29 mouse cellular contexts compared by ENCODE assay signal in genomic region chr19:58696235-58696634, GRCm38 (mm10). TPM values are rescaled to one million over a fixed set of nuclear protein-coding genes. Genes with fewer than 3 reads are reported as not detected.
"Had no signal": no experiment of that assay in that cellular context is flagged by ENCODE, and none has a peak within 500 bp of the region (broad histone marks: within the 10 kb centered on the region; RNA-seq: fewer than 3 reads in every experiment).

No protein-coding gene starts in this region.

- H3K4me3 ChIP-seq: limb, embryonic 12.5 days; limb, embryonic 15.5 days; lung, embryonic 15.5 days; midbrain, embryonic 12.5 days; midbrain, embryonic 15.5 days; neural tube, embryonic 12.5 days; neural tube, embryonic 15.5 days had no signal

- ATAC-seq: hindbrain, postnatal 0 days; inflammation-experienced regulatory T-cells, adult 6 months; liver, postnatal 0 days; midbrain, embryonic 15.5 days had no signal

- H3K27me3 ChIP-seq: limb, embryonic 15.5 days; lung, embryonic 15.5 days; midbrain, embryonic 12.5 days; midbrain, embryonic 15.5 days; neural tube, embryonic 12.5 days; neural tube, embryonic 15.5 days had no signal

- H3K36me3 ChIP-seq: limb, embryonic 12.5 days; limb, embryonic 15.5 days; lung, embryonic 15.5 days; midbrain, embryonic 12.5 days; midbrain, embryonic 15.5 days; neural tube, embryonic 12.5 days; neural tube, embryonic 15.5 days had no signal

- H3K4me2 ChIP-seq: limb, embryonic 12.5 days; limb, embryonic 15.5 days; liver, embryonic 11.5 days; lung, embryonic 15.5 days; midbrain, embryonic 12.5 days; midbrain, embryonic 15.5 days; neural tube, embryonic 12.5 days; neural tube, embryonic 15.5 days had no signal

- DNase-seq: kidney, adult 18-20 months; kidney, adult 9 months; kidney, postnatal 14 days; kidney, postnatal 4 days; left cerebral cortex, postnatal 4 days; liver, postnatal 0 days; retina, postnatal 1 day; right cerebral cortex, postnatal 25 days; spleen, adult 18-20 months; thymus, adult 18-20 months; thymus, postnatal 36 days had no signal

- H3K4me1 ChIP-seq: limb, embryonic 12.5 days; limb, embryonic 15.5 days; lung, embryonic 15.5 days; midbrain, embryonic 12.5 days; midbrain, embryonic 15.5 days; neural tube, embryonic 12.5 days; neural tube, embryonic 15.5 days had no signal

- H3K9ac ChIP-seq: limb, embryonic 12.5 days; limb, embryonic 15.5 days; liver, embryonic 14.5 days; liver, postnatal 0 days; lung, embryonic 15.5 days; midbrain, embryonic 12.5 days; midbrain, embryonic 15.5 days; neural tube, embryonic 12.5 days; neural tube, embryonic 15.5 days had no signal

- H3K27ac ChIP-seq: hindbrain, postnatal 0 days; limb, embryonic 12.5 days; limb, embryonic 15.5 days; liver, embryonic 14.5 days; lung, embryonic 15.5 days; macrophage; midbrain, embryonic 12.5 days; midbrain, embryonic 15.5 days; neural tube, embryonic 12.5 days; neural tube, embryonic 15.5 days had no signal

- H3K9me3 ChIP-seq: limb, embryonic 12.5 days; limb, embryonic 15.5 days; lung, embryonic 15.5 days; midbrain, embryonic 12.5 days; midbrain, embryonic 15.5 days; neural tube, embryonic 12.5 days had no signal

RNA-seq across cellular contexts. Expression of gene Pnliprp1, which starts 32.5 kb away (rescaled TPM):
- total RNA-seq: hindbrain, postnatal 0 days; layer of hippocampus, adult 18-20 months; layer of hippocampus, postnatal 14 days; left cerebral cortex, adult 8-10 months; left cerebral cortex, postnatal 14 days; megakaryocyte, adult 5-6 weeks had no signal
- polyA plus RNA-seq: hindbrain, postnatal 0 days; inflammation-experienced regulatory T-cells, adult 6 months; limb, embryonic 12.5 days; macrophage; neural tube, embryonic 12.5 days had no signal

RNA-seq across cellular contexts. Expression of gene Pnlip, which starts 43.9 kb away (rescaled TPM):
- total RNA-seq: megakaryocyte, adult 5-6 weeks had no signal
- polyA plus RNA-seq: inflammation-experienced regulatory T-cells, adult 6 months; kidney, embryonic 16.5 days; limb, embryonic 12.5 days; limb, embryonic 15.5 days; liver, embryonic 14.5 days; liver, postnatal 0 days; lung, embryonic 15.5 days; macrophage; midbrain, embryonic 12.5 days; midbrain, embryonic 15.5 days had no signal
